Mouse (Mus musculus) hindbrain, embryonic 15.5 days (tissue): ENCODE data around the gene Smtnl2. TPM values are rescaled to one million over a fixed set of nuclear protein-coding genes. Genes with fewer than 3 reads are reported as not detected.
"Not testable (repeated sequence)": the region's sequence is repeated elsewhere in the genome, so short reads cannot be mapped to it uniquely, and the experiment has no call there.

Experiments
- ATAC-seq: fragments of 200-750 bp; cut with Nextera tagmentation; 2 replicates; pipeline ENCODE4 v1.8.0; 2017; ENCODE audit warnings: low read depth, moderate number of reproducible peaks, moderate TSS enrichment; ENCODE audit not compliant: low FRiP score
- H3K27ac ChIP-seq: fragments of 300-500 bp; sonication (generic); replicated peaks from 2 replicates; pipeline ENCODE4 v1.5.1; 2015; ENCODE audit warnings: mild to moderate bottlenecking, inconsistent platforms
- H3K27me3 ChIP-seq: fragments of 300-500 bp; sonication (generic); 2 replicates; pipeline ENCODE4 v1.6.1; 2015; ENCODE audit warnings: control low read depth, inconsistent platforms
- H3K36me3 ChIP-seq: fragments of 300-500 bp; sonication (generic); 2 replicates; pipeline ENCODE4 v1.6.1; 2015; ENCODE audit warnings: control low read depth, inconsistent platforms
- H3K4me1 ChIP-seq: fragments of 300-500 bp; sonication (generic); replicated peaks from 2 replicates; pipeline ENCODE4 v1.6.1; 2015; ENCODE audit warnings: control low read depth, inconsistent platforms
- H3K4me2 ChIP-seq: fragments of 300-500 bp; sonication (generic); 2 replicates; pipeline ENCODE4 v1.6.1; 2015; ENCODE audit warnings: moderate library complexity, mild to moderate bottlenecking, inconsistent platforms
- H3K4me3 ChIP-seq: fragments of 300-500 bp; sonication (generic); 2 replicates; pipeline ENCODE4 v1.5.1; 2015; ENCODE audit warnings: mild to moderate bottlenecking, inconsistent platforms
- H3K9ac ChIP-seq: fragments of 300-500 bp; sonication (generic); 2 replicates; pipeline ENCODE4 v1.6.1; 2015; ENCODE audit warnings: inconsistent platforms
- H3K9me3 ChIP-seq: fragments of 300-500 bp; sonication (generic); 2 replicates; pipeline ENCODE4 v1.6.1; 2016; ENCODE audit warnings: control low read depth, inconsistent platforms
- WGBS: fragments of 180-500 bp; shearing (Covaris S2); methylation state at CpG from one replicate; pipeline ENCODE4 v1.1.7; 2015; 5-methylcytosine and 5-hydroxymethylcytosine counted together
- polyA plus RNA-seq: library from polyadenylated mRNA; unstranded; fragments of >200 nt; fragmentation: Nextera tagmentation; extraction: Ambion mirVana; gene quantifications from 2 replicates; pipeline ENCODE4 v1.2.1, GENCODE M21; 2015

Gene Smtnl2
- polyA plus RNA-seq, 1 experiment from 2014 or later: 9.9 TPM

- Histone ChIP-seq H3K4me1 (peaks cover 18% of the 10 kb centered on the region), H3K9me3 (no peaks in the 10 kb centered on the region), H3K36me3 (peaks cover 10% of the 10 kb centered on the region), H3K27ac (no peak overlapping the region), H3K9ac (no peak overlapping the region), H3K27me3 (no peaks in the 10 kb centered on the region), H3K4me2 (no peak overlapping the region), H3K4me3 (no peak overlapping the region)
- 73% methylated on average over 4 of the region's 4 CpGs for WGBS
- ATAC-seq: no peak
These were observed 26.9 kb upstream of the Smtnl2 start for GRCm38 (mm10) chr11:72438411-72438810.

GRCm38 (mm10) chr11:72436756-72437650 lies 25.5 kb upstream of the Smtnl2 start:
- no peaks in the 10 kb centered on the region for H3K9me3 ChIP-seq
- WGBS: 75% methylated on average over 16 of the region's 16 CpGs
- H3K4me2 ChIP-seq: no peak overlapping the region
- no peak overlapping the region for H3K9ac ChIP-seq
- no peaks in the 10 kb centered on the region for H3K36me3 ChIP-seq
- ATAC-seq: no peak
- no peaks in the 10 kb centered on the region for H3K27me3 ChIP-seq
- H3K27ac ChIP-seq: no peak overlapping the region
- H3K4me3 ChIP-seq: no peak overlapping the region
- H3K4me1 ChIP-seq: peaks cover 6% of the 10 kb centered on the region

GRCm38 (mm10) chr11:72436271-72436670 lies 24.8 kb upstream of the Smtnl2 start:
- Histone ChIP-seq H3K9me3 (no peaks in the 10 kb centered on the region), H3K27me3 (no peaks in the 10 kb centered on the region), H3K27ac (no peak overlapping the region), H3K4me3 (no peak overlapping the region), H3K4me1 (no peaks in the 10 kb centered on the region), H3K9ac (no peak overlapping the region), H3K4me2 (no peak overlapping the region), H3K36me3 (no peaks in the 10 kb centered on the region)
- 66% methylated on average over 5 of the region's 5 CpGs for WGBS
- no peak for ATAC-seq

GRCm38 (mm10) chr11:72435694-72436045 lies 24.2 kb upstream of the Smtnl2 start:
- H3K4me1 ChIP-seq: no peaks in the 10 kb centered on the region
- H3K27ac ChIP-seq: no peak overlapping the region
- H3K9ac ChIP-seq: no peak overlapping the region
- no peak overlapping the region for H3K4me2 ChIP-seq
- H3K9me3 ChIP-seq: no peaks in the 10 kb centered on the region
- WGBS: 61% methylated on average over 2 of the region's 2 CpGs
- H3K4me3 ChIP-seq: no peak overlapping the region
- H3K36me3 ChIP-seq: no peaks in the 10 kb centered on the region
- H3K27me3 ChIP-seq: no peaks in the 10 kb centered on the region
- no peak for ATAC-seq

GRCm38 (mm10) chr11:72434963-72435693 lies 23.6 kb upstream of the Smtnl2 start, which contains the start of gene Ggt6:
TSS of gene Ggt6 (plus strand) at chr11:72435526.
- no peak within 1 kb of the TSS for H3K27ac ChIP-seq
- no peaks in the 10 kb centered on the region for H3K36me3 ChIP-seq
- no peak within 1 kb of the TSS for H3K4me2 ChIP-seq
- H3K4me3 ChIP-seq: no peak within 1 kb of the TSS
- no peak for ATAC-seq
- H3K27me3 ChIP-seq: no peaks in the 10 kb centered on the region
- no peaks in the 10 kb centered on the region for H3K4me1 ChIP-seq
- no peaks in the 10 kb centered on the region for H3K9me3 ChIP-seq
- H3K9ac ChIP-seq: no peak within 1 kb of the TSS
- 74% methylated on average over 11 of the region's 11 CpGs for WGBS

- not testable (repeated sequence) for H3K9ac ChIP-seq, H3K36me3 ChIP-seq, H3K27ac ChIP-seq, H3K4me2 ChIP-seq, ATAC-seq, H3K4me1 ChIP-seq, H3K27me3 ChIP-seq, H3K4me3 ChIP-seq, H3K9me3 ChIP-seq
- 56% methylated on average over 9 of the region's 9 CpGs for WGBS
These were observed 19.0 kb upstream of the Smtnl2 start for GRCm38 (mm10) chr11:72430311-72431068.

GRCm38 (mm10) chr11:72429288-72429690 lies 17.8 kb upstream of the Smtnl2 start:
- H3K4me2 ChIP-seq: peak overlapping the region; percentile 32; the same call in 1 of the 2 replicates

GRCm38 (mm10) chr11:72428694-72429093 lies 17.2 kb upstream of the Smtnl2 start:
- WGBS: 5% methylated on average over 5 of the region's 5 CpGs
- H3K4me1 ChIP-seq: no peaks in the 10 kb centered on the region
- 0 out of 2 replicates have a peak overlapping the region, but pooled peaks have one; percentile 32 for H3K4me2 ChIP-seq
- no peak overlapping the region for H3K27ac ChIP-seq
- no peaks in the 10 kb centered on the region for H3K9me3 ChIP-seq
- H3K9ac ChIP-seq: no peak overlapping the region
- H3K36me3 ChIP-seq: no peaks in the 10 kb centered on the region
- ATAC-seq: no peak
- H3K4me3 ChIP-seq: no peak overlapping the region
- no peaks in the 10 kb centered on the region for H3K27me3 ChIP-seq

More at GRCm38 (mm10) chr11:72429288-72429690, 17.8 kb upstream of the Smtnl2 start:
- Histone ChIP-seq H3K4me3 (no peak overlapping the region), H3K27me3 (no peaks in the 10 kb centered on the region), H3K9ac (no peak overlapping the region), H3K36me3 (no peaks in the 10 kb centered on the region), H3K4me1 (no peaks in the 10 kb centered on the region), H3K27ac (no peak overlapping the region), H3K9me3 (no peaks in the 10 kb centered on the region)
- 51% methylated on average over 7 of the region's 7 CpGs for WGBS
- ATAC-seq: no peak

- Histone ChIP-seq H3K27me3 (no peaks in the 10 kb centered on the region), H3K4me2 (no peak overlapping the region), H3K9me3 (no peaks in the 10 kb centered on the region), H3K36me3 (no peaks in the 10 kb centered on the region), H3K4me3 (no peak overlapping the region), H3K4me1 (no peaks in the 10 kb centered on the region), H3K9ac (no peak overlapping the region), H3K27ac (no peak overlapping the region)
- ATAC-seq: no peak
These were observed 15.4 kb upstream of the Smtnl2 start for GRCm38 (mm10) chr11:72426884-72427283.

- ATAC-seq: no peak
- Histone ChIP-seq H3K4me1 (no peaks in the 10 kb centered on the region), H3K9me3 (no peaks in the 10 kb centered on the region), H3K36me3 (no peaks in the 10 kb centered on the region), H3K27ac (no peak overlapping the region), H3K4me2 (no peak overlapping the region), H3K27me3 (no peaks in the 10 kb centered on the region), H3K4me3 (no peak overlapping the region), H3K9ac (no peak overlapping the region)
These were observed 13.7 kb upstream of the Smtnl2 start for GRCm38 (mm10) chr11:72425201-72425600.

- no peak for ATAC-seq
- Histone ChIP-seq H3K9me3 (no peaks in the 10 kb centered on the region), H3K4me3 (no peak overlapping the region), H3K36me3 (no peaks in the 10 kb centered on the region), H3K9ac (no peak overlapping the region), H3K27me3 (no peaks in the 10 kb centered on the region), H3K4me2 (no peak overlapping the region), H3K27ac (no peak overlapping the region), H3K4me1 (no peaks in the 10 kb centered on the region)
- WGBS: 88% methylated on average over 4 of the region's 4 CpGs
These were observed 12.2 kb upstream of the Smtnl2 start for GRCm38 (mm10) chr11:72423686-72424085.
